Mouse (Mus musculus) cerebellum, adult 2 months (tissue): ENCODE measurements at regions not wholly inside any gene's neighbourhood (a gene's known extent, or its start where the extent isn't known, plus 50 kb on each side); places are given as distances from the start of the nearest gene placed in this dataset.

ENCODE experiments used
- CTCF ChIP-seq: fragments of 200-500 bp; IDR thresholded peaks from 2 replicates; pipeline ENCODE4 v1.5.1; 2011; ENCODE audit warnings: low read depth, mild to moderate bottlenecking, control low read depth, low read length, moderate library complexity, borderline replicate concordance; ENCODE audit not compliant: insufficient read depth
- POLR2A ChIP-seq: fragments of 200-500 bp; IDR thresholded peaks from 2 replicates; pipeline ENCODE4 v1.6.1; 2011; ENCODE audit warnings: low read length, control low read depth, borderline replicate concordance; ENCODE audit not compliant: insufficient read depth

DNA sequence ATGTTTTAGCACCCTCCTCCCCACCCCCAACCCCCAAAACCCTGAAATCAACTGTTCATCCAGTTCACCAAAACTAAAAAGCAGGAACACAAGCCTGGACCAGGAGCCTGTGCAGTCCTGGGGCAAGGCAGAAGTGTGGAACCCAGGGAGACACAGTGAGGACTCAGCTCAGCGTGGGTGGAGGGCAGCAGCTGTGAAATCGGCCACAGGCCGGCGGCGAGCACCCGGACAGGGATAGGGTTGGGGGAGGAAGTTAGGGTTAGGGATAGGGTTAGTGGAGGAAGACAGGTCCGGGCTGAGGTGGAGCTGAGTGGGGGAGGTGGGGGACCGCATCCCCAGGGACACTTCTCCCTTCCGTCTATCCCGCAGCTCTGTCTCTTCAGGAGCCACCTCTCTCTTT lies 102.5 kb upstream of the Bach2 start:
- TF ChIP-seq CTCF (no peak), POLR2A (no peak)
